Mouse (Mus musculus) kidney, adult 2 months (tissue): Measurements from ENCODE around the gene Trib3.

Source experiments
- CTCF ChIP-seq: fragments of 200-500 bp; conservative IDR thresholded peaks from 2 replicates; pipeline ENCODE4 v1.5.1; 2011; ENCODE audit warnings: low read depth, mild to moderate bottlenecking, control low read depth, low read length, moderate library complexity, mixed read lengths; ENCODE audit not compliant: insufficient read depth, insufficient read length
- POLR2A ChIP-seq: fragments of 200-500 bp; IDR thresholded peaks from one replicate; pipeline ENCODE4 v1.6.1; 2011; ENCODE audit warnings: low read depth, low read length, control low read depth

DNA sequence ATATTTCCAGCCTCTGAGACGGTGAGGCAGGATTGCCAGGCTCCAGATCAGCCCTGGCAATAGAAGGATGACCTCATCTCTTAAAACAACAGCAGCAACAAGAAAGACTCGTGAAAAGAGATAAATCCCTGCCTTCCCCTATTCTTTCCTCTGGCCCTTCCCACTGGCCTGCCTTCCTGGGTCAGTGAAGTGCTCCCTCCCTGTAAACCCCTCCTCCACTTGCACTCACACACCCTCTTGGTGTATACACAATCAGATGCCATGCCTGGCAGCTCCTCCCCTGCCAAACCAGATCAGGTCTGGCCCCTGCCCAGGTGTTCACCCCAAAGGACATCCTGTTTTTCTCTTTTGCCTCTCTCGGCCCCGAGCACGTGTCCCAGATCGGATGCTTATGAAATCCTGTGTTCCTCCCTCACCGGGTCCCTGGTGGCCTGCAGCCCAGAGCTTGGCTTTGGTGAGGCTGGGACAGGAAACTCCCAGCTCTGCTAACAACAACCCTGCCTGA is 16.5 kb upstream of the Trib3 start:
- TF ChIP-seq CTCF (no peak), POLR2A (no peak)
